Mouse (Mus musculus) embryonic facial prominence, embryonic 14.5 days (tissue): Measurements from ENCODE around the gene Parp2. TPM values are rescaled to one million over a fixed set of nuclear protein-coding genes. Genes with fewer than 3 reads are reported as not detected.

Experiments
- ATAC-seq: fragments of 200-750 bp; cut with Nextera tagmentation; 2 replicates; pipeline ENCODE4 v1.8.0; 2017; ENCODE audit warnings: low read depth, moderate number of reproducible peaks, moderate TSS enrichment
- DNase-seq: peaks from one replicate; pipeline ENCODE4 v3.0.0-alpha.2; 2015; ENCODE audit warnings: low spot score
- H3K27ac ChIP-seq: fragments of 300-500 bp; sonication (generic); replicated peaks from 2 replicates; pipeline ENCODE4 v1.5.1; 2014; ENCODE audit warnings: low read depth, mild to moderate bottlenecking, low read length, moderate library complexity
- H3K27me3 ChIP-seq: fragments of 300-500 bp; sonication (generic); replicated peaks from 2 replicates; pipeline ENCODE4 v1.6.1; 2014; ENCODE audit warnings: low read length; ENCODE audit not compliant: control insufficient read depth, insufficient read depth
- H3K36me3 ChIP-seq: fragments of 300-500 bp; sonication (generic); 2 replicates; pipeline ENCODE4 v1.6.1; 2014; ENCODE audit warnings: low read length, mixed read lengths; ENCODE audit not compliant: control insufficient read depth, insufficient read depth
- H3K4me1 ChIP-seq: fragments of 300-500 bp; sonication (generic); 2 replicates; pipeline ENCODE4 v1.6.1; 2014; ENCODE audit warnings: antibody characterized with exemption, low read length; ENCODE audit not compliant: control insufficient read depth, insufficient read depth
- H3K4me2 ChIP-seq: fragments of 300-500 bp; sonication (generic); 2 replicates; pipeline ENCODE4 v1.6.1; 2014; ENCODE audit warnings: low read depth, mild to moderate bottlenecking, low read length, moderate library complexity, mixed read lengths
- H3K4me3 ChIP-seq: fragments of 300-500 bp; sonication (generic); 2 replicates; pipeline ENCODE4 v1.5.1; 2014; ENCODE audit warnings: low read depth, mild to moderate bottlenecking, low read length
- H3K9ac ChIP-seq: fragments of 300-500 bp; sonication (generic); 2 replicates; pipeline ENCODE4 v1.6.1; 2014; ENCODE audit warnings: low read depth, mild to moderate bottlenecking, low read length, moderate library complexity, mixed read lengths
- H3K9me3 ChIP-seq: fragments of 300-500 bp; sonication (generic); 2 replicates; pipeline ENCODE4 v1.6.1; 2016; ENCODE audit warnings: low read length; ENCODE audit not compliant: control insufficient read depth
- WGBS: fragments of 180-500 bp; shearing (Covaris S2); extraction: QIAGEN DNeasy Blood & Tissue Kit; methylation state at CpG from one replicate; pipeline ENCODE4 v1.1.7; 2014; 5-methylcytosine and 5-hydroxymethylcytosine counted together
- polyA plus RNA-seq: library from polyadenylated mRNA; unstranded; fragments of >200 nt; fragmentation: Nextera tagmentation; extraction: Ambion mirVana; gene quantifications from 2 replicates; pipeline ENCODE4 v1.2.1, GENCODE M21; 2014

The Parp2 gene
- polyA plus RNA-seq, 1 experiment from 2014 or later: 53.3 TPM

DNA sequence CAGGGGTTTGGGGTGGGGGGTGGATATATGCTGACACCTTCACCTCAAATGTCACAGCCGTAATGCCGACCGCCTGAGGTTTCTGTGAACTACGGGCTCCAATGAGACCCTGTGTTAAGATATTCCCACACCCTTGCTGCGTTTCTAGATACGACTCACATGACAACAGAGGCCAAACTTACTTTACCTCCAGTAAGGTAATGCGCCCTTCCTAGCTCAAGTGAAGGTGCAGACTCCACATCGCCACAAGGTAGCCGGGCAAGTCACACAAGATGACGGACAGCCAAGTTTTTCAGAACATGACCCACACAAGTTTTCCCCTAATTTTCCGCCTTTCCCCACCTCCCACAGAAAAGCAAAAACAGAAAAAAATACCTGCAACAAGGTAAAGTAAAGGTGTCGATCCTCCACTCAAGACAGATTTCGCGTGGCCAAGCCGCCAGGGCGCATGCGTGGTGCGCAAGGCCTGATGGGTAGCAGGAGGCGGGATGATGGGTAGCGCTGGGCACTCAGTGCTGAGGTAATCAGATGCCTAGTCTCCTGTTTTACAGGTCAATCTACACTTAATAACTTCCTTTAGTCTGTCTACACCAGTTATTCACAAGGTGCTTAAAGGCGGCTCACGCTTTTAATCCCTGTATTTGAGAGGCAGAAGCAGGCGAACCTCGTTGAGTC is 12.2 kb upstream of the Parp2 start:
- WGBS: 94% methylated on average over 24 of the region's 24 CpGs
- Histone ChIP-seq H3K4me1 (no peaks in the 10 kb centered on the region), H3K4me2 (no peak overlapping the region), H3K9me3 (no peaks in the 10 kb centered on the region), H3K27ac (no peak overlapping the region), H3K36me3 (no peaks in the 10 kb centered on the region), H3K4me3 (no peak overlapping the region), H3K9ac (no peak overlapping the region), H3K27me3 (no peaks in the 10 kb centered on the region)
- no peak for ATAC-seq
- no peak for DNase-seq

DNA sequence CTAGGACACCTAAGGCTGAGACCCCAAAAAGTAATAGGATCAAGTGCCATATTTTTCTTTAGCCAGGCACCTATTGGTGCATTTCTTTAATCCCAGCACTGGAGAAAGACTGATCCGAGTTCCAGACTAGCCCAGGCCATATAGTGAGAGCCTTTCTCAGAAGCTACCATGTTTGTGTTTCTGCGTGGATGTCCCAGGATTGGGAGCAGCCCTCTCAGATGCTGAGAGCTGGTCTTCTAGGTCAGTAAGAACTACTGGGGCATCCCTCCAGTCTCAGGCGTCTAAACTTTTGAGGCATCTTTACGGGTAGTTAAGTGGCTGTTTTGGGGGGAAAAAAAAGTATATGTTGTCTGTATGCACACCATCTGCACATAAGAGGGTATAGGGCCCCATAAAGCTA is 11.7 kb upstream of the Parp2 start:
- no peaks in the 10 kb centered on the region for H3K4me1 ChIP-seq
- no peak for DNase-seq
- H3K9me3 ChIP-seq: no peaks in the 10 kb centered on the region
- no peak overlapping the region for H3K9ac ChIP-seq
- no peaks in the 10 kb centered on the region for H3K36me3 ChIP-seq
- no peak overlapping the region for H3K27ac ChIP-seq
- H3K4me2 ChIP-seq: no peak overlapping the region
- ATAC-seq: no peak
- no peaks in the 10 kb centered on the region for H3K27me3 ChIP-seq
- no peak overlapping the region for H3K4me3 ChIP-seq
- WGBS: 90% methylated on average over 4 of the region's 4 CpGs

DNA sequence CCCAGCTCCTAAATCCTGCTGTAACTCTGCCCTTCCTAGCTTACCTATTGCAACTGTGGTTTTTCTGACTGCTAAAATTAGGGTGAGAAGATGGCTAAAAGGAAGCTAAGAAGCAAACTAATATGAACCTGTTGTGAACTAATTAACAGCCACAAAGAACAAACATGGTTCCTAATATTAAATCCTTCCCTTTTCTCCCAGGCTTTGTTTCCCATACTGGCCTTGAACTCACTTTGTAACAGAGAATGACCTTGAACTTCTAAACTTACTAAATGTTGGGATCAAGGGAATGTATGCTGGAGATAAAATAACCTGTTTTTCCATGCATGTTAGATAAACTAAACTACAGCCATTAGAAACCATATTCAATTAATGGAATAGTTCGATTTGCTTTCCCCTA is 11.2 kb upstream of the Parp2 start:
- no peaks in the 10 kb centered on the region for H3K9me3 ChIP-seq
- no peak overlapping the region for H3K4me2 ChIP-seq
- 84% methylated on average over 1 of the region's 1 CpGs for WGBS
- H3K27ac ChIP-seq: no peak overlapping the region
- no peaks in the 10 kb centered on the region for H3K36me3 ChIP-seq
- DNase-seq: no peak
- H3K4me3 ChIP-seq: no peak overlapping the region
- ATAC-seq: no peak
- no peaks in the 10 kb centered on the region for H3K27me3 ChIP-seq
- H3K4me1 ChIP-seq: no peaks in the 10 kb centered on the region
- no peak overlapping the region for H3K9ac ChIP-seq

DNA sequence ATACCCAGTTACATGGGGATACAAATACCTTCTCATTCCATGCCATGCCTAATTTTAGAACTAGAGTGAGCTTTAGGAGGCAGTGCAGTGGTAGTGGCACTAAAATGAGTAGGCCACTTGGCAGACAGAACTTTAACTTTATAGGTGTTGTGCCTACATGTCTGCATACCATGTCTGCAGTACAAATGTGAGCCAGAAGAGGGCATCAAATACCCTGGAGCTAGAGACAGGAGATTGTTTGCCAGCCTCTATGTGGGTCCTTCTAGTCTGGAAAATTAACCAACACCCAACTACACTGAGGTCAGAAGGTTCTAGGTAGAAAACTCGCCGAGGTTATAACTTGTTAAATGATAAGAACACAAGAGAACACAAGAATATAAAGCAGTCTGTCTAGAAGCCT is 9.1 kb upstream of the Parp2 start:
- H3K4me3 ChIP-seq: no peak overlapping the region
- no peak overlapping the region for H3K27ac ChIP-seq
- no peak overlapping the region for H3K4me2 ChIP-seq
- H3K9ac ChIP-seq: no peak overlapping the region
- WGBS: 57% methylated on average over 2 of the region's 2 CpGs
- no peaks in the 10 kb centered on the region for H3K4me1 ChIP-seq
- H3K27me3 ChIP-seq: no peaks in the 10 kb centered on the region
- no peak for ATAC-seq
- no peaks in the 10 kb centered on the region for H3K9me3 ChIP-seq
- no peak for DNase-seq
- H3K36me3 ChIP-seq: no peaks in the 10 kb centered on the region

DNA sequence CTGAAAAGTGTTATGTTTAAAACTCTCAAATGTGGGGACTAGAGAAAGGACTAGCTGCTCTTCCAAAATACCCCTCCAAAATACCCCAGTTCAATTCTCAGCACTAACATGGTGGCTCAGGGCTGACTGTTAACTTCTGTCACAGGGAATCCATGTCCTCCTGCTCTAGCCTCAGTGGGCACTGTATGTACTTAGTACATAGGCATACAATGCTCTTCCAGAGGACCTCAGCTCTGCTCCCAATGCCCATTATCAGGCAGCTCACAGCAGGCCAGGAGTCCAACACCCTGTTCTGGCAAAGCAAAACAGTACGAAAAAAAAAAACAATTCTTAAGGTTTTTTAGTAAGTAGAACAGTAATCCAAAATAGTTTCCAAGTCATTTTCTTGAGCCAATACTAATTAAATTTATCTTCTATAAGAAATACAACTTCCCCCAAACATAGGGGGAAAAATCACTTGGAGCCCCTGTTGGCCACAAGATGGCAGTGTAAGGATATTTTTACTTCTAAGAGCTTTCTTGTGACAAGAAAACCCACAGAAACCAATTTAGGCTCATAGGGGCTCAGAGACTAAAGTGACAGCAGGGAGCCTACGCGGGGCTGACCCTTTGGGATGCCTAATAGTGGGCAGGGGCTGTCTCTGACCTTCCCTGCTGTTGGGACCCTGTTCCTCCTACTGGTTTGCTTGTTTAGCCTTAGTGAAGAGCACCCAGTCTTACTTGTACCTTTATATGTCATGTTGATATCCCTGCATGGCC is 8.0 kb upstream of the Parp2 start:
- H3K9me3 ChIP-seq: no peaks in the 10 kb centered on the region
- DNase-seq (peak; percentile 82), ATAC-seq (no peak)
- 9% methylated on average over 3 of the region's 3 CpGs for WGBS
- H3K27me3 ChIP-seq: no peaks in the 10 kb centered on the region
- no peaks in the 10 kb centered on the region for H3K36me3 ChIP-seq
- H3K4me3 ChIP-seq: no peak overlapping the region
- H3K9ac ChIP-seq: no peak overlapping the region
- no peak overlapping the region for H3K27ac ChIP-seq
- H3K4me2 ChIP-seq: no peak overlapping the region
- H3K4me1 ChIP-seq: no peaks in the 10 kb centered on the region

DNA sequence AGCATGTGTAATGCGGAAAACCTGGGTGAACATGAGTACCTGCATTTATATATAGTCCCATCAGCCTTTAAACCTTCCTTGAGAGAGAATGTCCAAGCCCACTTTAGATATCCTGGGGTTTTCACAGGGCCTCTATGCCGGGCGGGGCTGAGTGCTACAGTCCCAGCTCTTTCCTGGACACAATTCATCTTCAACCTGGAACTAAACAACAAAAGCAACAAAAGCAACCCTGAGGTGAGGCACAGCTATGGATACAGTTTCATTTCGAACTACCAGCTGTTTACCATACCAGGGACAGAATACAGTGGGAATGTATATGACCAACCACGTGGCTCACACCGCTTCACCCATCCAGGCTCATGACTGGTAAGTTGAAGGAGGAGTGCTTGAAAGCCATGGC is 5.2 kb upstream of the Parp2 start:
- Histone ChIP-seq H3K4me1 (no peaks in the 10 kb centered on the region), H3K9ac (no peak overlapping the region), H3K4me3 (no peak overlapping the region), H3K9me3 (no peaks in the 10 kb centered on the region), H3K36me3 (no peaks in the 10 kb centered on the region), H3K4me2 (no peak overlapping the region), H3K27ac (no peak overlapping the region), H3K27me3 (no peaks in the 10 kb centered on the region)
- ATAC-seq: no peak
- no peak for DNase-seq
- 88% methylated on average over 6 of the region's 6 CpGs for WGBS

DNA sequence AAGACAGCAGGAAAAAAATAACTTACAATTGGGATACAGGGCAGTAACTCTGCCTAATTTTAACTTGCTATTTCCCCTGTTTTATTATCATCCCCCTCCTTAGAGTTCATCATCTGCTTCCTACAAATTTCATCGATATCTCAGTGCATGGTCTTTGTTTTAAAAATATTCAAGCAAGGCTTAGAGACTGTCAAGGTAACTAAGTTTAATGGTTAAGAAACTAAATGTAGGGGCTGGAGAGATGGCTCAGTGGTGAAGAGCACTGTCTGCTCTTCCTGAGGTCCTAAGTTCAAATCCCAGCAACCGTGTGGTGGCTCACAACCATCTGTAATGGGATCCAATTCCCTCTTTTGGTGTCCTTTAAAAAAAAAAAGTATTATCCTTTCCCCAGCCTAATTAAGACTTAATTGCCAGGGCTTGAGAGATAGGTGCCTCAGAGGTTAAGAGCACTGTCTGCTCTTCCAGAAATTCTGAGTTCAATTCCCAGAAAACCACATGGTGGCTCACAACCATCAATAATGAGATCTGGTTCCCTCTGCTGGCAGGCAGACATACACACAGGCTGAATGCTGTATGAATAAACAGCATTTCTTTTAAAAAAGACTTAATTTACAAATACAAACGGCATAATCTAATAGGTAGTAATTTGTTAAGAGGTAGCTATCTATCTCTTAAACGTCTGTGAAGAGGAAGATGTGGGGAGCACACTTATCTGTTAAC is 4.6 kb upstream of the Parp2 start:
- Histone ChIP-seq H3K4me2 (no peak overlapping the region), H3K9ac (no peak overlapping the region), H3K27me3 (no peaks in the 10 kb centered on the region), H3K4me3 (no peak overlapping the region), H3K9me3 (no peaks in the 10 kb centered on the region), H3K4me1 (no peaks in the 10 kb centered on the region), H3K36me3 (no peaks in the 10 kb centered on the region), H3K27ac (no peak overlapping the region)
- ATAC-seq: no peak
- 57% methylated on average over 4 of the region's 4 CpGs for WGBS
- DNase-seq: peak; percentile 33

DNA sequence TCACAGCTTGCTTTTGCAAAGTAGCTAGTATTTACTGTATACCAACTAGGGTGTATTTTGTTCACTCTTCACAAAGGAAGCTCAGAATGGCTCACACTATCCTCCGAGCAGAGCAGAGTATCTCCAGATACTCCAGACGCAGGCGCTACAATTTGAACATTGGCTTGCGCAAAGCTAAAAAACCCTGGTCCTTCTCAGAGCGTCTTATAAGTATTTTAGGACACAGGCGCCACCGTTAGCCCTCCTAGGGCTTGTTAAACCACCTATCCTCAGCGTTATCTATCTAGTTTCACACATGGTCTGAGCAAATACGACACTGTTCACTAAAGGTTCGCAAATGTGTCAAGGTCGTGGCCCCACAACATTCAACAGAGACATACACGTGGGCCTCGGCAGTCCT is 3.0 kb upstream of the Parp2 start:
- no peaks in the 10 kb centered on the region for H3K9me3 ChIP-seq

More for the DNA sequence above, 3.0 kb upstream of the Parp2 start:
- Histone ChIP-seq H3K36me3 (peaks cover under 1% of the 10 kb centered on the region; the same call in 1 of the 2 replicates), H3K27ac (no peak overlapping the region), H3K27me3 (no peaks in the 10 kb centered on the region), H3K4me2 (no peak overlapping the region), H3K4me1 (peaks cover 3% of the 10 kb centered on the region; the same call in 1 of the 2 replicates), H3K4me3 (no peak overlapping the region), H3K9ac (no peak overlapping the region)
- WGBS: 70% methylated on average over 13 of the region's 13 CpGs
- no peak for DNase-seq
- ATAC-seq: no peak
